Mouse (Mus musculus) brain, embryonic 14.5 days (tissue): Measurements from ENCODE around the gene Hsp90aa1.

Experiments used
- CTCF ChIP-seq: fragments of 200-500 bp; IDR thresholded peaks from 2 replicates; pipeline ENCODE4 v1.5.1; 2012; ENCODE audit warnings: inconsistent platforms, mild to moderate bottlenecking, moderate library complexity, borderline replicate concordance; ENCODE audit not compliant: insufficient read depth, insufficient read length; ENCODE audit errors: extremely low read depth
- POLR2A ChIP-seq: fragments of 200-500 bp; IDR thresholded peaks from 2 replicates; pipeline ENCODE4 v1.6.1; 2012; ENCODE audit warnings: mild to moderate bottlenecking, inconsistent platforms, borderline replicate concordance; ENCODE audit not compliant: poor library complexity, insufficient read depth, insufficient read length, severe bottlenecking; ENCODE audit errors: extremely low read depth

GRCm38 (mm10) chr12:110713784-110714183 is 11.3 kb upstream of the Hsp90aa1 start:
- no peak for TF ChIP-seq POLR2A
- TF ChIP-seq CTCF: peak; percentile 27; the same call in 1 of the 2 replicates
